Mouse (Mus musculus) cerebellum, adult 2 months (tissue): ENCODE measurements around the gene Grk1.

ENCODE experiments used
- CTCF ChIP-seq: fragments of 200-500 bp; IDR thresholded peaks from 2 replicates; pipeline ENCODE4 v1.5.1; 2011; ENCODE audit warnings: low read depth, mild to moderate bottlenecking, control low read depth, low read length, moderate library complexity, borderline replicate concordance; ENCODE audit not compliant: insufficient read depth
- POLR2A ChIP-seq: fragments of 200-500 bp; IDR thresholded peaks from 2 replicates; pipeline ENCODE4 v1.6.1; 2011; ENCODE audit warnings: low read length, control low read depth, borderline replicate concordance; ENCODE audit not compliant: insufficient read depth

- TF ChIP-seq POLR2A (no peak), CTCF (no peak)
Measured at GRCm38 (mm10) chr8:13459431-13459830, 54.5 kb downstream of the Grk1 start.
